Mouse (Mus musculus): ENCODE results near the gene Fut2. TPM values are rescaled to one million over a fixed set of nuclear protein-coding genes. Genes with fewer than 3 reads are reported as not detected.
"Not testable (repeated sequence)": the region's sequence is repeated elsewhere in the genome, so short reads cannot be mapped to it uniquely, and the experiment has no call there.

The Fut2 gene
- polyA plus RNA-seq, 1 experiment, result not detected

GRCm38 (mm10) chr7:45677627-45678295 lies 11.6 kb upstream of the Fut2 start:
- Histone ChIP-seq H3K27ac (ENCODE audit: insufficient read depth, low read length) (no peak overlapping the region), H3K27me3 (ENCODE audit: control insufficient read depth, insufficient read depth, low read length) (no peaks in the 10 kb centered on the region), H3K4me1 (ENCODE audit: control insufficient read depth, insufficient read depth, insufficient read length) (peaks cover 25% of the 10 kb centered on the region), H3K36me3 (ENCODE audit: control insufficient read depth, insufficient read depth, low read length) (no peaks in the 10 kb centered on the region), H3K4me3 (ENCODE audit: extremely low read depth, insufficient read depth, insufficient read length) (no peak overlapping the region)
- 93% methylated on average over 7 of the region's 7 CpGs for WGBS
- no peak for TF ChIP-seq POLR2A (IDR thresholded peaks at IDR 0.05; ENCODE audit: low read depth, low read length)
- DNase-seq (ENCODE audit: low read depth in 1 of 2, low spot score in 2 of 2), result no peak

- H3K27me3 ChIP-seq (ENCODE audit: control insufficient read depth, insufficient read depth, low read length), result no peaks in the 10 kb centered on the region
- WGBS, result 94% methylated on average over 9 of the region's 9 CpGs
- no peaks in the 10 kb centered on the region for H3K36me3 ChIP-seq (ENCODE audit: control insufficient read depth, insufficient read depth, low read length)
- H3K4me3 ChIP-seq (ENCODE audit: extremely low read depth, insufficient read depth, insufficient read length), result no peak overlapping the region
- no peaks in the 10 kb centered on the region for H3K4me1 ChIP-seq (ENCODE audit: control insufficient read depth, insufficient read depth, insufficient read length)
- H3K27ac ChIP-seq (ENCODE audit: insufficient read depth, low read length), result no peak overlapping the region
- no peak for TF ChIP-seq POLR2A (IDR thresholded peaks at IDR 0.05; ENCODE audit: low read depth, low read length)
- TF ChIP-seq CTCF (IDR thresholded peaks at IDR 0.05; ENCODE audit: extremely low read depth, insufficient read depth, insufficient read length, insufficient replicate concordance), result no peak
- DNase-seq (ENCODE audit: low read depth in 1 of 2, low spot score in 2 of 2), result no peak
Measured at GRCm38 (mm10) chr7:45668921-45669320, 2.7 kb upstream of the Fut2 start.

- no peak for TF ChIP-seq POLR2A (IDR thresholded peaks at IDR 0.05; ENCODE audit: low read depth, low read length)
- no peak for TF ChIP-seq CTCF (IDR thresholded peaks at IDR 0.05; ENCODE audit: extremely low read depth, insufficient read depth, insufficient read length, insufficient replicate concordance)
- no peak for DNase-seq (ENCODE audit: low read depth in 1 of 2, low spot score in 2 of 2)
- Histone ChIP-seq H3K4me3 (ENCODE audit: extremely low read depth, insufficient read depth, insufficient read length) (no peak overlapping the region), H3K4me1 (ENCODE audit: control insufficient read depth, insufficient read depth, insufficient read length) (no peaks in the 10 kb centered on the region), H3K27me3 (ENCODE audit: control insufficient read depth, insufficient read depth, low read length) (no peaks in the 10 kb centered on the region), H3K36me3 (ENCODE audit: control insufficient read depth, insufficient read depth, low read length) (no peaks in the 10 kb centered on the region), H3K27ac (ENCODE audit: insufficient read depth, low read length) (no peak overlapping the region)
- WGBS, result 91% methylated on average over 14 of the region's 14 CpGs
Measured at GRCm38 (mm10) chr7:45667761-45668160, 1.6 kb upstream of the Fut2 start.

DNA sequence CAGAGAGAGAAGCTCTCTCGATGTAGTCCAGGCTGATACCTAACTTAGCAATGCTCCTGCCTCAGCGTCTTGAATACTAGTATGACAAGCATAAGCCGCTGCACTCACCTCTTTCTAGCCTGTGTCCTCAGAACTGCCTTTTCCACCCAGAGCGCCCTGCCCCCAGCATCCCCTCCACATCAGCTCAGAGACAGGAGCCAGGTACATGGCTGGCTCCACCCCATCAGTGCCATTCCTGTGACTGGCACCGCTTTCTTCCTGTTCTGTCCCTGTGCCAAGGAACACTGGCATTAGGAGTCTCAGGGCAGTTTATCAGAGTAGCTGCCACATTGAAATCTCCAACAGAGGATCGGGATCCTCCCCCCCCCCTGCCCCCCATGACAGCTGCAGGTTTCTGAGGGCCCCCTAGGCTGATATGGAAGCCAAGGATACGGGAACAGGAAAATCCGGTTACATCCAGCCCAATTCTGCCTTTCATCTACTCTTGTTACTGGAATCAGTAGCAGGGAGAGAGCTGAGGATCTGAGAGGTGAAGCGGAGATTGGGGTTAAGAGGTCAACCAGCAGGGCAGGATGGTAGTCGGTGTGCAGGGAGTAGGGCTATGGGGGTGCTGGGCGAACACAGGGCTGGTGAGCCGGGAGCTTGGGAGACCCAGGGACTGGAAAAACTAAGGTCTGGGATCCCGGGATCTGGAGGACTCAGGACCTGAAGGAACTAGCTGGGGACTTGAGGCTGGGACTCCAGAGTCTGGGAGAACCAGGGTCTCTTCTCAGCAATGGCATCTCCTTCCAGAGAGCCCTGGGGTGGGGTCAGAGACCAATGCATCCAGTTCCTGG lies 673 bp downstream of the Fut2 start:
- Histone ChIP-seq H3K27ac (ENCODE audit: insufficient read depth, low read length) (no peak overlapping the region), H3K27me3 (ENCODE audit: control insufficient read depth, insufficient read depth, low read length) (no peaks in the 10 kb centered on the region), H3K36me3 (ENCODE audit: control insufficient read depth, insufficient read depth, low read length) (no peaks in the 10 kb centered on the region), H3K4me3 (ENCODE audit: extremely low read depth, insufficient read depth, insufficient read length) (no peak overlapping the region), H3K4me1 (ENCODE audit: control insufficient read depth, insufficient read depth, insufficient read length) (no peaks in the 10 kb centered on the region)
- WGBS, result 74% methylated on average over 13 of the region's 13 CpGs
- DNase-seq (ENCODE audit: low read depth in 1 of 2, low spot score in 2 of 2), result no peak
- no peak for TF ChIP-seq CTCF (IDR thresholded peaks at IDR 0.05; ENCODE audit: extremely low read depth, insufficient read depth, insufficient read length, insufficient replicate concordance)
- TF ChIP-seq POLR2A (IDR thresholded peaks at IDR 0.05; ENCODE audit: low read depth, low read length), result no peak

GRCm38 (mm10) chr7:45661702-45662101 lies 4.5 kb downstream of the Fut2 start:
- not testable (repeated sequence) for H3K4me1 ChIP-seq (ENCODE audit: control insufficient read depth, insufficient read depth, insufficient read length); H3K27ac ChIP-seq (ENCODE audit: insufficient read depth, low read length); H3K36me3 ChIP-seq (ENCODE audit: control insufficient read depth, insufficient read depth, low read length); H3K27me3 ChIP-seq (ENCODE audit: control insufficient read depth, insufficient read depth, low read length); DNase-seq (ENCODE audit: low read depth in 1 of 2, low spot score in 2 of 2); H3K4me3 ChIP-seq (ENCODE audit: extremely low read depth, insufficient read depth, insufficient read length)
- 87% methylated on average over 6 of the region's 6 CpGs for WGBS

DNA sequence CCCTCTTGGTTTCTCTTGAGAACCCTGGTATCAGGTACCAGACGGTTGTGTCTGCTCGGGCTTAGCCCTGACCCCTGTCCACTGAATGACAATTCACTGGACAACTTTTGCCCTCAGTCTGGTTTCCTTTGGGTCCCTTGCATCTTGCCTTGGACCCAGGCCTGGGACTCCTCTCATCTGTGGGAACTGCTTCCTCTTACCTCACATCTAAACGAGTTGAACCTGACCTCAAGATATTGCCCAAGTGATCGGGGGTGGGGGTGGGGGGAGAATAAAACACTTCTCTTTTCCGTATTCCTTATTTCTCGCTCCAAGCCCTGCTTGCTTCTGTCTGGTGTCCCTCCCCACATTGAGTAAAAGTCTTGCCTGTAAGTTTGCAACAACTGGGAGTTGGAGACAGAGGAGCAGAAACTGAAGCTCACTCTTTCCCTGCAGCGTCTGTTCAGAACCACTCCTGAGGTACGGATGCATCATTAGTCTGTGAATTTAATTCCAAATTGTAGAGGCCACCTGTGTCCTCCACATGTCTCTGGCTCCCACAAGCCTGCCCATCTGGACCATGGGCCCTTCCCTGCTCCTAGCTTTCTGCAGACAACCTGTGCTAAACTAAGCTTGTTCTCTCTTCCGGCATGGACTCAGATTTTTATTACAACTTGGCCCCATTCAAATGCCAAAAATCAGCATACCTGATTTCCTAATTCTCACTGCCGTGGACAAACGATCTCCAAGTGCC lies 5.3 kb downstream of the Fut2 start:
- no peak overlapping the region for H3K27ac ChIP-seq (ENCODE audit: insufficient read depth, low read length)

More for the DNA sequence above, 5.3 kb downstream of the Fut2 start:
- H3K27me3 ChIP-seq (ENCODE audit: control insufficient read depth, insufficient read depth, low read length), result no peaks in the 10 kb centered on the region
- WGBS, result 58% methylated on average over 11 of the region's 11 CpGs
- no peak for DNase-seq (ENCODE audit: low read depth in 1 of 2, low spot score in 2 of 2)
- no peak for TF ChIP-seq CTCF (IDR thresholded peaks at IDR 0.05; ENCODE audit: extremely low read depth, insufficient read depth, insufficient read length, insufficient replicate concordance)
- TF ChIP-seq POLR2A (IDR thresholded peaks at IDR 0.05; ENCODE audit: low read depth, low read length), result no peak
- no peak overlapping the region for H3K4me3 ChIP-seq (ENCODE audit: extremely low read depth, insufficient read depth, insufficient read length)
- no peaks in the 10 kb centered on the region for H3K4me1 ChIP-seq (ENCODE audit: control insufficient read depth, insufficient read depth, insufficient read length)
- H3K36me3 ChIP-seq (ENCODE audit: control insufficient read depth, insufficient read depth, low read length), result no peaks in the 10 kb centered on the region

Data from spleen, adult 2 months (tissue).